Mouse (Mus musculus): ENCODE data around the gene Plcd3.

Gene Plcd3

GRCm38 (mm10) chr11:103098531-103099190 lies 2.8 kb downstream of the Plcd3 start:
- no peak for DNase-seq (ENCODE audit: low read depth, low spot score)

- DNase-seq (ENCODE audit: low read depth, low spot score): no peak
These were observed 4.2 kb downstream of the Plcd3 start for GRCm38 (mm10) chr11:103096979-103097894.

GRCm38 (mm10) chr11:103095801-103096200 lies 5.7 kb downstream of the Plcd3 start:
- DNase-seq (ENCODE audit: low read depth, low spot score): no peak

GRCm38 (mm10) chr11:103095107-103095670 lies 6.3 kb downstream of the Plcd3 start:
- DNase-seq (ENCODE audit: low read depth, low spot score): no peak

- DNase-seq (ENCODE audit: low read depth, low spot score): no peak
These were observed 7.3 kb downstream of the Plcd3 start for GRCm38 (mm10) chr11:103093862-103094833.

GRCm38 (mm10) chr11:103093306-103093705 lies 8.2 kb downstream of the Plcd3 start:
- DNase-seq (ENCODE audit: low read depth, low spot score): no peak

- no peak for DNase-seq (ENCODE audit: low read depth, low spot score)
These were observed 19.8 kb downstream of the Plcd3 start for GRCm38 (mm10) chr11:103081631-103082030.

GRCm38 (mm10) chr11:103080323-103081091 lies 21.0 kb downstream of the Plcd3 start:
- no peak for DNase-seq (ENCODE audit: low read depth, low spot score)

GRCm38 (mm10) chr11:103078131-103078530 lies 23.3 kb downstream of the Plcd3 start:
- no peak for DNase-seq (ENCODE audit: low read depth, low spot score)

GRCm38 (mm10) chr11:103076581-103076980 lies 24.9 kb downstream of the Plcd3 start:
- DNase-seq (ENCODE audit: low read depth, low spot score): no peak

- no peak for DNase-seq (ENCODE audit: low read depth, low spot score)
These were observed 25.4 kb downstream of the Plcd3 start for GRCm38 (mm10) chr11:103076010-103076409.

GRCm38 (mm10) chr11:103074796-103075323 lies 26.6 kb downstream of the Plcd3 start:
- DNase-seq (ENCODE audit: low read depth, low spot score): no peak

- DNase-seq (ENCODE audit: low read depth, low spot score): no peak
These were observed 27.3 kb downstream of the Plcd3 start for GRCm38 (mm10) chr11:103074121-103074650.

- DNase-seq (ENCODE audit: low read depth, low spot score): no peak
These were observed 27.8 kb downstream of the Plcd3 start for GRCm38 (mm10) chr11:103073671-103074070.

- DNase-seq (ENCODE audit: low read depth, low spot score): no peak
These were observed 31.1 kb downstream of the Plcd3 start for GRCm38 (mm10) chr11:103070322-103070880.

- no peak for DNase-seq (ENCODE audit: low read depth, low spot score)
These were observed 31.7 kb downstream of the Plcd3 start for GRCm38 (mm10) chr11:103069731-103070130.

- DNase-seq (ENCODE audit: low read depth, low spot score): no peak
These were observed 32.6 kb downstream of the Plcd3 start for GRCm38 (mm10) chr11:103068884-103069283.

GRCm38 (mm10) chr11:103068272-103068671 lies 33.2 kb downstream of the Plcd3 start:
- no peak for DNase-seq (ENCODE audit: low read depth, low spot score)

GRCm38 (mm10) chr11:103067457-103068001 lies 33.9 kb downstream of the Plcd3 start:
- DNase-seq (ENCODE audit: low read depth, low spot score): no peak

GRCm38 (mm10) chr11:103067051-103067361 lies 34.5 kb downstream of the Plcd3 start:
- no peak for DNase-seq (ENCODE audit: low read depth, low spot score)

All from brain, embryonic 18.5 days (tissue).